Mouse (Mus musculus) monocyte, adult 5-6 weeks (primary cell): ENCODE data around the gene Arhgef3. TPM values are rescaled to one million over a fixed set of nuclear protein-coding genes. Genes with fewer than 3 reads are reported as not detected.

Experiments used
- ATAC-seq: fragments of 153-309, 156-312 bp; replicated peaks from 2 replicates; pipeline ENCODE4 v1.8.0; 2017; ENCODE audit warnings: mild to moderate bottlenecking; ENCODE audit not compliant: low TSS enrichment, insufficient number of reproducible peaks, severe bottlenecking, poor library complexity, low FRiP score
- total RNA-seq: library from RNA; stranded (forward); fragments of 200-1000, 200-491, 200-594 nt; gene quantifications from 3 replicates; pipeline ENCODE4 v1.2.3, GENCODE M21; 2017

Gene Arhgef3
- total RNA-seq, 1 experiment from 2014 or later: 261 TPM

GRCm38 (mm10) chr14:27211743-27212445 is 97.2 kb downstream of the Arhgef3 start:
- no peak for ATAC-seq

- no peak for ATAC-seq
Measured at GRCm38 (mm10) chr14:27214232-27214631, 99.5 kb downstream of the Arhgef3 start.

GRCm38 (mm10) chr14:27219668-27220067 is 105.0 kb downstream of the Arhgef3 start:
- no peak for ATAC-seq

DNA sequence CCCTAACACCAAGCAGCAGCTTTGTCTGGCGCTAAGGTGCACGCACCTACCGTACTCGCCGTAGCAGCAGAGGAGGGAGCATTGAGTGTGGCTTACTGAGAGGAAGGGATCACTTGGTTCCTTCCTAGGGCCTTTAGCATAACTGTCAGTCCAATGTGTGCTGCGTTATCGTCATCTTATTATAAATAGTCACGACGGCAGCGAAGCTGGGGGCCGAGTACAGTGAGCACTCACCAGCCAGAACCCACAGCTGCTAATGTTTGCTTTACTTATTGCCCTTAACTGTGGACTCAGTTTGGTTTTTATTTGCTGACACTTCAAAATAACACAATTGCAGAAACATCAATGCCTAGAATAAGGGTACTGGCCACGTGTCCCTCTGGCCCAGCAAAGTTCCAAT is 105.6 kb downstream of the Arhgef3 start:
- no peak for ATAC-seq

DNA sequence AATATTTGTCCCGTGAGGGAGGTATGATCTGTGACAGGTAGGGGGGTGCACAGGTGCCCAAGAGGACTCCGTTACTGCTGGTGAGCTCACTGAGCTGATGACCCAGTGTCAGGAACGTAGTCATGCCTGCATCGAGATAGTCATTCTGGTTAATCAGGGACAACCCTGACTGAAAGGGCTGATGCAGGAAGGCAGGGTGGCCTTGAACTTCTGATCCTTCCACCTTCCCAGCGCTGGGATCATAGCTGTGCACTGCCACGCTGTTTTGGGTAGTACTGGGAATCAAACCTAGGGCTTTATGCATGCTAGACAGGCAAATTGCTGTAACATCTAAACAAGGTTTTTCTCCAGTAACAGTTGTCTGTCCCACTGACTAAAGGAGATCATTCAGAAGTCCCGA is 109.9 kb downstream of the Arhgef3 start:
- ATAC-seq: no peak

DNA sequence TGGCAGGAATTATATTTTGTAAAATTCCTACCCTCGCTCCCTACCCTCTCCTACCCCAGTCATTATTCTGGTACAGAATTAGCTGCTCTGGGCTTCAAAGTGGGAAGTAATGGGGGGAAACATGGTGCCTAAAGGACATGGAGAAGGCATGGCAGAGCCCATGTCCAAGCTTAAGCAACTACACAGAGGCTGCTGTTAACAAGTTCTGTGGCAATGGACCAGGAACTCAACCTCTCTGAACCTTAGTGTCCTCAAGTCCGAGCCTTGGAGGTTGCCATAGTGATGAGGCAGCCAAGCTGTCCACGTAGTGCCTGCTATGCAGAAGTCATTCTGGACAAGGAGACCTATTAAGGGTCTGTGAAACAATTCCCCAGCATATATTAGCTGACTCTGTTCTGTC is 111.6 kb downstream of the Arhgef3 start:
- no peak for ATAC-seq

GRCm38 (mm10) chr14:27228288-27228687 is 113.6 kb downstream of the Arhgef3 start:
- no peak for ATAC-seq

DNA sequence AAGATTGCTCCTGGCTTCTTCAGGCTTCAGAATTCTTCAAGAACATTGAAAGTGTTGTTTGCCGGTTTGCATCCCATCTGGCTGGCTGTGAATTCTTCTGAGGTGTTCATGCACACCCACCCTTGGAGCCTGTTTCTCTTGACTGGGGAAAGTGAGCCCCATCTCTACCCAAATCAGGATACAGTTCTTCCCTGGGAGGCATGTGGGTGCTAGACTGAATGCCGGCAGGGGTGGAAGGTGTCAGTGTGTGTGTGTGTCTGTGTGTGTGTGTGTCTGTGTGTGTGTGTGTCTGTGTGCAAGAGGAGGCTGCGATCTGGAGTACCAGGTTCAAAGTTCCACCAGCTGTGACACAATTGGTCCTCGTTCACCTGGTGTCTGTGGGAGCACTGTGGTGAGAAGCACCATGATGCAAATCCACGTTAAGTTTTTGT is 114.3 kb downstream of the Arhgef3 start:
- no peak for ATAC-seq

DNA sequence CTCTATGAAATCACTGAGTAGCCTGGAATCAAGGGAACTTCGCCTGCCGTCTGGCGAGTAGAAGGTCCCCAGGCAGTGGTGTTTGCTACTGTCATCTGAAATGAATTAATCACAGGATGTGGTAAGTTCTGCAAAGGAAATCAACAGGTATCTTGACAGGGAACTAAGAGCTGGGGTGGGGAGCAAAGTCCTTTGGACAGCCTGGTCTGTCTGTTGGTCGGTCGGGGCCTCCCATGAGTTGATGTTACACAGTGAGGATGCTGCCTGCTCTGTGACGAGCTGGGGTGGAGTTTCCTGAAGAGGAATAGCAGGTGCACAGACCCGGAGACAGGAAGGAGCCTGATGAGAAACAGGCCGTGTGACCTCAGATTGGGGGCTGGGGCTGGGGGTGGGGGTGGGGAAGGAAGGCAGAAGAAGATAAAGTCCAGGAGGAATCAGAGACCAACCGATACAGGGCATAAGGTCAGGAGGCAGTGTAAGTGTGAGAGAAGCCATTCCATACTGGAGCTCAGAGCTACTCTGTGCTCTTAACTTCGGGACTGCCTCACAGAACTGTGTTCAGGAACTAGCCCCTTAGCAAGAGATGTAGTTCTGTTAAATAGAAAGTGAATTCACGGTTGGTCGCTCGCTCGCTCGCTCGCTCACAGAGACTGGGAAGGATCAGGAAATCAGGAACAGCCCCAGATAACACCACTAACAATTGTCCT is 114.9 kb downstream of the Arhgef3 start:
- peak; percentile 40; the same call in 1 of the 2 replicates for ATAC-seq

DNA sequence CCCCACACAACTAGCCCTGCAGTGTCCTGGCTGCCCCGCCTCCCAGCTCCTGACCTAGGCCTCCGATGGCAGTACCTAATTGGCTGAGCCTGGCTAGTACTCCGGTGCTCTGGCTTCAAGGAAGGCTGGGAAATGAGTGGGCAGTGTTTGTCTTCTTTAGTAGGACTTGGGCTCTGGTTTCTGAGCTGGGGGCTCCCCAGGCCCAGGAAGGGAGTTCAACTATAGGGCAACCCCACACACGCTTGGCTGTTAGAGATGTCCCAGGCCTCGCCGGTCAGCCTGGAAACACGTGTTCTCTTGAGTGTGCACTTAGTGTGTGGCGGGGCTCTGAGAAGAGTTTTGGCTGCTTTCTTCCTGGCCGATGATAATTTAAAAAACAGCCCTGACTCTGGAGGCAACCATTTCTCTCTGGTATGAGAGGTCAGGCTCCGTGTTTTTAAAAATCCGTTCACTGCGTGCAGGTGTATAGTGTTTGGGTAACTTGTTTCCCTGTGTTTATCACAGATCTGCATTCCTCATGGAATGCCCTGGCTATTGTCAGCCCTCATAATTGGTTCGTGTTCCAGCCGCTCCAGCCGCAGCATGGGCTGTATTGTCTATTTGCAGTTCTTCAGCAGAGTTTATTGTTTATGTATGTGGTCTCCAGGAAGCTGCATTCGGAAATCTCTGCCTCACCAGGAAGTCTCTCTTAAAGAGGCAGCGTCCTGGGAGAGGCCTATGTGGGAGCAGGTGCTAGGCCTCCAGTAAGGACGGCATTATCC is 115.7 kb downstream of the Arhgef3 start:
- ATAC-seq: 0 out of 2 replicates have a peak, but pooled peaks have one; percentile 32

GRCm38 (mm10) chr14:27231506-27231905 is 116.8 kb downstream of the Arhgef3 start:
- no peak for ATAC-seq

GRCm38 (mm10) chr14:27231974-27232780 is 117.5 kb downstream of the Arhgef3 start:
- no peak for ATAC-seq

GRCm38 (mm10) chr14:27233056-27233455 is 118.4 kb downstream of the Arhgef3 start:
- no peak for ATAC-seq

DNA sequence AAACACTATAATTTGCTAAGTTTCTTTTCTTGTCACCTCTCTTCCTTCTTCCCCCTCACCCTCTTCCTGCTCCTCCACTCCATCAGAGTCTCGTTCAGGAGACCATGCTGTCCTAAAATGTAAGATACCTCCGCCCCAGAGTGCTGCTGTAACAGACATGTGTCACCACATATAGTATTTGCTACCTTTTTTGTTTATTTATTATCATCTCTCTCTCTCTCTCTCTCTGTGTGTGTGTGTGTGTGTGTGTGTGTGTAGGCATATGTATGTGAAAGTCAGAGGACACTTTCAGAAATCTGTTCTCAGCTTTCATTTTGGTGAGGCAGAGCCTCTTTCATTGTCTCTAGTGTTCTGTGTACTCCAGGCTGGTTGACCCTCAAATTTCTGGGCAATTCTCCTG is 119.0 kb downstream of the Arhgef3 start:
- ATAC-seq: no peak

GRCm38 (mm10) chr14:27234270-27234840 is 119.7 kb downstream of the Arhgef3 start:
- ATAC-seq: no peak

GRCm38 (mm10) chr14:27235897-27236553 is 121.3 kb downstream of the Arhgef3 start:
- ATAC-seq: no peak

GRCm38 (mm10) chr14:27237522-27238187 is 123.0 kb downstream of the Arhgef3 start:
- peak; percentile 74 for ATAC-seq
